Mouse (Mus musculus): ENCODE measurements around the gene Tmem51. TPM values are rescaled to one million over a fixed set of nuclear protein-coding genes. Genes with fewer than 3 reads are reported as not detected.
A peak's percentile ranks its signal among the peaks of the same experiment; 100 is the strongest.

Tmem51 gene
- polyA plus RNA-seq, 1 experiment from 2014 or later: 5.1 TPM

- H3K4me3 ChIP-seq (ENCODE audit: low read depth, low read length): no peak overlapping the region
- H3K4me2 ChIP-seq (ENCODE audit: low read depth): no peak overlapping the region
- H3K27ac ChIP-seq (ENCODE audit: low read depth, low read length): no peak overlapping the region
- no peak for DNase-seq (ENCODE audit: low spot score)
- H3K9ac ChIP-seq (ENCODE audit: low read length): no peak overlapping the region
- 92% methylated on average over 2 of the region's 2 CpGs for WGBS
- no peaks in the 10 kb centered on the region for H3K27me3 ChIP-seq (ENCODE audit: control insufficient read depth, insufficient read depth, low read length)
- no peaks in the 10 kb centered on the region for H3K4me1 ChIP-seq (ENCODE audit: control insufficient read depth, insufficient read depth, low read length)
- no peaks in the 10 kb centered on the region for H3K9me3 ChIP-seq (ENCODE audit: control insufficient read depth, low read length)
- no peak for ATAC-seq (ENCODE audit: insufficient read depth, low FRiP score, low TSS enrichment)
- H3K36me3 ChIP-seq (ENCODE audit: control insufficient read depth, insufficient read depth, low read length): no peaks in the 10 kb centered on the region
These were observed 59.6 kb downstream of the Tmem51 start for GRCm38 (mm10) chr4:142024536-142024935.

GRCm38 (mm10) chr4:142023166-142023565, 60.9 kb downstream of the Tmem51 start:
- Histone ChIP-seq H3K4me1 (ENCODE audit: control insufficient read depth, insufficient read depth, low read length) (no peaks in the 10 kb centered on the region), H3K9me3 (ENCODE audit: control insufficient read depth, low read length) (no peaks in the 10 kb centered on the region), H3K36me3 (ENCODE audit: control insufficient read depth, insufficient read depth, low read length) (no peaks in the 10 kb centered on the region), H3K4me2 (ENCODE audit: low read depth) (no peak overlapping the region), H3K9ac (ENCODE audit: low read length) (no peak overlapping the region), H3K27me3 (ENCODE audit: control insufficient read depth, insufficient read depth, low read length) (no peaks in the 10 kb centered on the region), H3K27ac (ENCODE audit: low read depth, low read length) (no peak overlapping the region), H3K4me3 (ENCODE audit: low read depth, low read length) (no peak overlapping the region)
- ATAC-seq (ENCODE audit: insufficient read depth, low FRiP score, low TSS enrichment): no peak
- no peak for DNase-seq (ENCODE audit: low spot score)
- 82% methylated on average over 4 of the region's 4 CpGs for WGBS

GRCm38 (mm10) chr4:142017686-142018085, 66.4 kb downstream of the Tmem51 start:
- H3K27ac ChIP-seq (ENCODE audit: low read depth, low read length): no peak overlapping the region
- H3K4me1 ChIP-seq (ENCODE audit: control insufficient read depth, insufficient read depth, low read length): peaks cover 11% of the 10 kb centered on the region; the same call in 1 of the 2 replicates
- H3K36me3 ChIP-seq (ENCODE audit: control insufficient read depth, insufficient read depth, low read length): no peaks in the 10 kb centered on the region
- 63% methylated on average over 15 of the region's 15 CpGs for WGBS
- no peaks in the 10 kb centered on the region for H3K9me3 ChIP-seq (ENCODE audit: control insufficient read depth, low read length)
- DNase-seq (ENCODE audit: low spot score) (no peak), ATAC-seq (ENCODE audit: insufficient read depth, low FRiP score, low TSS enrichment) (no peak)
- no peak overlapping the region for H3K4me2 ChIP-seq (ENCODE audit: low read depth)
- no peak overlapping the region for H3K9ac ChIP-seq (ENCODE audit: low read length)
- no peaks in the 10 kb centered on the region for H3K27me3 ChIP-seq (ENCODE audit: control insufficient read depth, insufficient read depth, low read length)
- H3K4me3 ChIP-seq (ENCODE audit: low read depth, low read length): no peak overlapping the region

- WGBS: 1% methylated on average over 43 of the region's 46 CpGs
- H3K27me3 ChIP-seq (ENCODE audit: control insufficient read depth, insufficient read depth, low read length): no peaks in the 10 kb centered on the region
These were observed 69.2 kb downstream of the Tmem51 start, which contains the start of gene Fhad1 for GRCm38 (mm10) chr4:142014659-142015608. Gene Fhad1, minus strand, starts transcription at chr4:142015082.

GRCm38 (mm10) chr4:142011236-142011635, 72.9 kb downstream of the Tmem51 start:
- Histone ChIP-seq H3K27ac (ENCODE audit: low read depth, low read length) (no peak overlapping the region), H3K27me3 (ENCODE audit: control insufficient read depth, insufficient read depth, low read length) (no peaks in the 10 kb centered on the region)
- 93% methylated on average over 13 of the region's 13 CpGs for WGBS

More at GRCm38 (mm10) chr4:142014659-142015608, 69.2 kb downstream of the Tmem51 start, which contains the start of gene Fhad1:
- peak; percentile 86 for DNase-seq (ENCODE audit: low spot score)
- Histone ChIP-seq H3K36me3 (ENCODE audit: control insufficient read depth, insufficient read depth, low read length) (no peaks in the 10 kb centered on the region), H3K4me1 (ENCODE audit: control insufficient read depth, insufficient read depth, low read length) (peaks cover 11% of the 10 kb centered on the region; the same call in 1 of the 2 replicates), H3K9ac (ENCODE audit: low read length) (peak within 1 kb of the TSS; percentile 12; the same call in 1 of the 2 replicates), H3K27ac (ENCODE audit: low read depth, low read length) (no peak within 1 kb of the TSS), H3K9me3 (ENCODE audit: control insufficient read depth, low read length) (no peaks in the 10 kb centered on the region), H3K4me3 (ENCODE audit: low read depth, low read length) (peak within 1 kb of the TSS; percentile 31), H3K4me2 (ENCODE audit: low read depth) (peak within 1 kb of the TSS; percentile 59)
- ATAC-seq (ENCODE audit: insufficient read depth, low FRiP score, low TSS enrichment): peak; percentile 91

GRCm38 (mm10) chr4:142010441-142010840, 73.7 kb downstream of the Tmem51 start:
- 89% methylated on average over 7 of the region's 7 CpGs for WGBS
- no peaks in the 10 kb centered on the region for H3K9me3 ChIP-seq (ENCODE audit: control insufficient read depth, low read length)
- H3K27me3 ChIP-seq (ENCODE audit: control insufficient read depth, insufficient read depth, low read length): no peaks in the 10 kb centered on the region
- no peaks in the 10 kb centered on the region for H3K36me3 ChIP-seq (ENCODE audit: control insufficient read depth, insufficient read depth, low read length)
- H3K27ac ChIP-seq (ENCODE audit: low read depth, low read length): no peak overlapping the region
- no peak overlapping the region for H3K9ac ChIP-seq (ENCODE audit: low read length)
- no peak for ATAC-seq (ENCODE audit: insufficient read depth, low FRiP score, low TSS enrichment)
- H3K4me2 ChIP-seq (ENCODE audit: low read depth): no peak overlapping the region
- H3K4me3 ChIP-seq (ENCODE audit: low read depth, low read length): no peak overlapping the region
- DNase-seq (ENCODE audit: low spot score): no peak
- peaks cover 5% of the 10 kb centered on the region; the same call in 1 of the 2 replicates for H3K4me1 ChIP-seq (ENCODE audit: control insufficient read depth, insufficient read depth, low read length)

More at GRCm38 (mm10) chr4:142011236-142011635, 72.9 kb downstream of the Tmem51 start:
- H3K36me3 ChIP-seq (ENCODE audit: control insufficient read depth, insufficient read depth, low read length): no peaks in the 10 kb centered on the region
- ATAC-seq (ENCODE audit: insufficient read depth, low FRiP score, low TSS enrichment): no peak
- H3K9me3 ChIP-seq (ENCODE audit: control insufficient read depth, low read length): no peaks in the 10 kb centered on the region
- peaks cover 8% of the 10 kb centered on the region; the same call in 1 of the 2 replicates for H3K4me1 ChIP-seq (ENCODE audit: control insufficient read depth, insufficient read depth, low read length)
- no peak overlapping the region for H3K9ac ChIP-seq (ENCODE audit: low read length)
- no peak overlapping the region for H3K4me3 ChIP-seq (ENCODE audit: low read depth, low read length)
- no peak overlapping the region for H3K4me2 ChIP-seq (ENCODE audit: low read depth)
- no peak for DNase-seq (ENCODE audit: low spot score)

- 75% methylated on average over 11 of the region's 11 CpGs for WGBS
- H3K9ac ChIP-seq (ENCODE audit: low read length): no peak overlapping the region
- H3K4me1 ChIP-seq (ENCODE audit: control insufficient read depth, insufficient read depth, low read length): no peaks in the 10 kb centered on the region
- no peak overlapping the region for H3K27ac ChIP-seq (ENCODE audit: low read depth, low read length)
- DNase-seq (ENCODE audit: low spot score) (no peak), ATAC-seq (ENCODE audit: insufficient read depth, low FRiP score, low TSS enrichment) (no peak)
- no peak overlapping the region for H3K4me2 ChIP-seq (ENCODE audit: low read depth)
- no peaks in the 10 kb centered on the region for H3K27me3 ChIP-seq (ENCODE audit: control insufficient read depth, insufficient read depth, low read length)
- no peaks in the 10 kb centered on the region for H3K9me3 ChIP-seq (ENCODE audit: control insufficient read depth, low read length)
- no peak overlapping the region for H3K4me3 ChIP-seq (ENCODE audit: low read depth, low read length)
- no peaks in the 10 kb centered on the region for H3K36me3 ChIP-seq (ENCODE audit: control insufficient read depth, insufficient read depth, low read length)
These were observed 75.9 kb downstream of the Tmem51 start for GRCm38 (mm10) chr4:142008206-142008605.

- no peaks in the 10 kb centered on the region for H3K9me3 ChIP-seq (ENCODE audit: control insufficient read depth, low read length)
- no peak overlapping the region for H3K4me2 ChIP-seq (ENCODE audit: low read depth)
- no peak for DNase-seq (ENCODE audit: low spot score)
- no peak for ATAC-seq (ENCODE audit: insufficient read depth, low FRiP score, low TSS enrichment)
- WGBS: 59% methylated on average over 9 of the region's 9 CpGs
- no peaks in the 10 kb centered on the region for H3K27me3 ChIP-seq (ENCODE audit: control insufficient read depth, insufficient read depth, low read length)
- no peaks in the 10 kb centered on the region for H3K36me3 ChIP-seq (ENCODE audit: control insufficient read depth, insufficient read depth, low read length)
- H3K9ac ChIP-seq (ENCODE audit: low read length): no peak overlapping the region
- H3K4me1 ChIP-seq (ENCODE audit: control insufficient read depth, insufficient read depth, low read length): no peaks in the 10 kb centered on the region
- no peak overlapping the region for H3K27ac ChIP-seq (ENCODE audit: low read depth, low read length)
- H3K4me3 ChIP-seq (ENCODE audit: low read depth, low read length): no peak overlapping the region
These were observed 83.5 kb downstream of the Tmem51 start for GRCm38 (mm10) chr4:142000581-142000980.
